Mouse (Mus musculus) MEL (cell line): Measurements from ENCODE around the gene Ehmt2. TPM values are rescaled to one million over a fixed set of nuclear protein-coding genes. Genes with fewer than 3 reads are reported as not detected.
A peak's percentile ranks its signal among the peaks of the same experiment; 100 is the strongest.

Experiments used
- DNase-seq: peaks from one replicate; pipeline ENCODE4 v3.0.0; 2011; ENCODE audit warnings: low read depth, low spot score
- H3K27ac ChIP-seq: 2 replicates; pipeline ENCODE4 v1.5.1; 2012; ENCODE audit warnings: low read depth, mild to moderate bottlenecking, control low read depth, low read length, moderate library complexity; ENCODE audit not compliant: control insufficient read depth
- H3K27me3 ChIP-seq, 2 experiments: fragments of 150-350 bp in 1 of 2; sonication (generic) in 1 of 2; 2 replicates each; pipeline ENCODE4 v1.6.1; 2012; ENCODE audit warnings: low read length in 2 of 2, mild to moderate bottlenecking in 2 of 2, improper control_type of control experiment in 1 of 2, moderate library complexity in 1 of 2; ENCODE audit not compliant: insufficient read depth in 2 of 2, control insufficient read depth in 1 of 2
- H3K36me3 ChIP-seq, 2 experiments: 2 replicates each; pipeline ENCODE4 v1.6.1; 2012 to 2014; ENCODE audit warnings: low read length in 2 of 2, improper control_type of control experiment in 1 of 2, inconsistent platforms in 1 of 2, mild to moderate bottlenecking in 1 of 2; ENCODE audit not compliant: insufficient read depth in 2 of 2, control insufficient read depth in 1 of 2
- H3K4me1 ChIP-seq, 2 experiments: fragments of 150-350 bp in 1 of 2; sonication (generic) in 1 of 2; 2 replicates each; pipeline ENCODE4 v1.6.1; 2012; ENCODE audit warnings: low read length in 2 of 2, improper control_type of control experiment in 1 of 2, mild to moderate bottlenecking in 1 of 2; ENCODE audit not compliant: insufficient read depth in 2 of 2, control insufficient read depth in 1 of 2
- H3K4me3 ChIP-seq, 2 experiments: fragments of 150-350 bp in 1 of 2; sonication (generic) in 1 of 2; 2 replicates each; pipeline ENCODE4 v1.5.1; 2012; ENCODE audit warnings: low read depth in 2 of 2, low read length in 2 of 2, mild to moderate bottlenecking in 2 of 2, moderate library complexity in 2 of 2, control low read depth in 1 of 2, improper control_type of control experiment in 1 of 2; ENCODE audit not compliant: control insufficient read depth in 1 of 2, insufficient read depth in 1 of 2
- H3K79me2 ChIP-seq: 2 replicates; pipeline ENCODE4 v1.6.1; 2012; ENCODE audit warnings: mild to moderate bottlenecking, low read length, moderate library complexity; ENCODE audit not compliant: control insufficient read depth, poor library complexity, insufficient read depth
- H3K9ac ChIP-seq: 2 replicates; pipeline ENCODE4 v1.6.1; 2012; ENCODE audit warnings: low read depth, mild to moderate bottlenecking, control low read depth, low read length, moderate library complexity; ENCODE audit not compliant: control insufficient read depth, poor library complexity, severe bottlenecking
- H3K9me3 ChIP-seq: fragments of 150-350 bp; sonication (generic); replicated peaks from 2 replicates; pipeline ENCODE4 v1.6.1; 2012; ENCODE audit warnings: mild to moderate bottlenecking, low read length, improper control_type of control experiment, moderate library complexity; ENCODE audit not compliant: insufficient read depth
- CTCF ChIP-seq, 3 experiments: IDR thresholded peaks in 2 of 3; conservative IDR thresholded peaks in 1 of 3; 2 replicates each; pipeline ENCODE4 v1.5.1; 2011 to 2012; ENCODE audit warnings: low read length in 3 of 3, low read depth in 2 of 3, mild to moderate bottlenecking in 2 of 3, improper control_type of control experiment in 1 of 3, inconsistent platforms in 1 of 3, mixed read lengths in 1 of 3, moderate library complexity in 1 of 3; ENCODE audit not compliant: control insufficient read depth in 1 of 3, insufficient read depth in 1 of 3, poor library complexity in 1 of 3, severe bottlenecking in 1 of 3
- EP300 ChIP-seq, 2 experiments: IDR thresholded peaks; 2 replicates each; pipeline ENCODE4 v1.6.1; 2011; ENCODE audit warnings: improper control_type of control experiment in 2 of 2, low read length in 2 of 2, low read depth in 1 of 2, mild to moderate bottlenecking in 1 of 2
- ETS1 ChIP-seq: IDR thresholded peaks from 2 replicates; pipeline ENCODE4 v1.6.1; 2012; ENCODE audit warnings: low read depth, mild to moderate bottlenecking, inconsistent platforms, low read length, improper control_type of control experiment, moderate library complexity
- GABPA ChIP-seq: IDR thresholded peaks from 2 replicates; pipeline ENCODE4 v1.6.1; 2012; ENCODE audit warnings: low read depth, mild to moderate bottlenecking, inconsistent platforms, low read length, improper control_type of control experiment, moderate library complexity
- GATA1 ChIP-seq: IDR thresholded peaks from 2 replicates; pipeline ENCODE4 v1.6.1; 2011; ENCODE audit warnings: low read depth, low read length, improper control_type of control experiment
- HCFC1 ChIP-seq: IDR thresholded peaks from 2 replicates; pipeline ENCODE4 v1.6.1; 2012; ENCODE audit warnings: low read depth, mild to moderate bottlenecking, inconsistent platforms, low read length, improper control_type of control experiment, moderate library complexity
- MAZ ChIP-seq: IDR thresholded peaks from 2 replicates; pipeline ENCODE4 v1.6.1; 2012; ENCODE audit warnings: low read depth, mild to moderate bottlenecking, inconsistent platforms, low read length, improper control_type of control experiment
- MEF2A ChIP-seq: IDR thresholded peaks from 2 replicates; pipeline ENCODE4 v1.6.1; 2014; ENCODE audit warnings: low read depth, mild to moderate bottlenecking, inconsistent platforms, low read length, improper control_type of control experiment; ENCODE audit not compliant: poor library complexity, insufficient replicate concordance, severe bottlenecking; ENCODE audit errors: extremely low read depth
- POLR2AphosphoS5 ChIP-seq: IDR thresholded peaks from 2 replicates; pipeline ENCODE4 v1.6.1; 2012; ENCODE audit warnings: low read depth, borderline replicate concordance, mild to moderate bottlenecking, inconsistent platforms, low read length, moderate library complexity, mixed read lengths
- RAD21 ChIP-seq: IDR thresholded peaks from 2 replicates; pipeline ENCODE4 v1.6.1; 2011; ENCODE audit warnings: mild to moderate bottlenecking, low read depth, low read length, improper control_type of control experiment
- RCOR1 ChIP-seq: IDR thresholded peaks from 2 replicates; pipeline ENCODE4 v1.6.1; 2012; ENCODE audit warnings: low read depth, mild to moderate bottlenecking, inconsistent platforms, low read length, improper control_type of control experiment
- SMC3 ChIP-seq: IDR thresholded peaks from 2 replicates; pipeline ENCODE4 v1.6.1; 2011; ENCODE audit warnings: low read depth, low read length, improper control_type of control experiment
- TAL1 ChIP-seq: IDR thresholded peaks from 2 replicates; pipeline ENCODE4 v1.6.1; 2012; ENCODE audit warnings: mild to moderate bottlenecking, inconsistent platforms, low read length, moderate library complexity, mixed read lengths
- USF1 ChIP-seq: IDR thresholded peaks from 2 replicates; pipeline ENCODE4 v1.6.1; 2014; ENCODE audit warnings: low read depth, mild to moderate bottlenecking, inconsistent platforms, low read length, improper control_type of control experiment, moderate library complexity
- USF2 ChIP-seq, 2 experiments: IDR thresholded peaks; 2 replicates each; pipeline ENCODE4 v1.6.1; 2011 to 2012; ENCODE audit warnings: improper control_type of control experiment in 2 of 2, low read length in 2 of 2, borderline replicate concordance in 1 of 2, inconsistent platforms in 1 of 2, low read depth in 1 of 2, mild to moderate bottlenecking in 1 of 2; ENCODE audit not compliant: insufficient read depth in 1 of 2
- ZC3H11A ChIP-seq: IDR thresholded peaks from 2 replicates; pipeline ENCODE4 v1.6.1; 2012; ENCODE audit warnings: low read depth, mild to moderate bottlenecking, inconsistent platforms, low read length, improper control_type of control experiment
- ZMIZ1 ChIP-seq: IDR thresholded peaks from 2 replicates; pipeline ENCODE4 v1.6.1; 2012; ENCODE audit warnings: low read depth, mild to moderate bottlenecking, inconsistent platforms, low read length, improper control_type of control experiment, moderate library complexity
- ZNF384 ChIP-seq: IDR thresholded peaks from 2 replicates; pipeline ENCODE4 v1.6.1; 2012; ENCODE audit warnings: low read depth, mild to moderate bottlenecking, inconsistent platforms, low read length, improper control_type of control experiment
- polyA plus RNA-seq, 2 experiments: library from polyadenylated mRNA; stranded (reverse) in 1 of 2; unstranded in 1 of 2; fragments of >175 nt in 1 of 2; fragments of >200 nt in 1 of 2; gene quantifications; 2 replicates each; pipeline versions ENCODE4 v1.2.1 to v1.2.4; 2012; ENCODE audit warnings: low replicate concordance in 2 of 2, low read depth in 1 of 2; ENCODE audit not compliant: insufficient read length in 2 of 2, insufficient read depth in 1 of 2, missing spikeins in 1 of 2
- total RNA-seq: library from RNA; depleted of rRNA; stranded (reverse); fragments of 300-350 nt; gene quantifications from 2 replicates; pipeline ENCODE4 v1.2.3, GENCODE M21; 2012

Ehmt2 gene
- total and polyA plus RNA-seq, 3 experiments = 66.6 to 113 TPM; not detected in 1

DNA sequence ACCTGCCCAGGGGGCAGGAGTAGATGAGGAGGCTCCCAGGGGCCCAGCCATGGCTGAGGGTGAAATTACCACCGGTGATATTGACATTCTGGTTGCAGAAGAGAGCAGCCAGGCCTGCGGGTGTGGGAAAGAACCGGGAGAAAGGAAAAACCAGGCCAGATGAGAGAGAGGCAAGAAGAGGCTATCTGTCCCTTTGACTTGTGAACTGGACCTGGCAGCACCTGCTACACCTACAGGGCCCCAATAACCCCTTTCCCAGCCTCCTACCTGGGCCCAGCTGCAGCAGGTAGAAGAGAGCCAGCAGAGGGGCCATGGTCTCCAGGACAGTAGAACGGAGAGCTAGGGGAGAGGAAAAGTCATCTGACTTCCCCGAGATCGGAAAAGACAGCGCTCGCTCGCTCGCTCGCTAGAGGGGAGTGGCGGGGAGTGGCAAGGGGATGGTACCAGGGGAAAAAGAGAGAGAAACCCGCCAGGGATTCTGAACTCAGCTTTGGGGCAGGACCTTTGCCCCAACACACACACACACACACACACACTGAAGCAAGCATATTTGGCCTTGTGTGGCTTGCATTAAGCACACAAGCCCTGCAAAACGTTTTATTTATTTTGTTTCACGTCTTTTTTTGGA is 16.5 kb upstream of the Ehmt2 start, which contains the start of gene Gm20547:
TSS of gene Gm20547 (minus strand) at position 360 of the 628 bp plus-strand sequence.
- DNase-seq = no peak
- H3K4me1 ChIP-seq = no peaks in the 10 kb centered on the region
- H3K9ac ChIP-seq = no peak within 1 kb of the TSS
- no peaks in the 10 kb centered on the region for H3K9me3 ChIP-seq
- no peaks in the 10 kb centered on the region for H3K79me2 ChIP-seq
- H3K27me3 ChIP-seq = no peaks in the 10 kb centered on the region
- H3K4me3 ChIP-seq = no peak within 1 kb of the TSS
- H3K36me3 ChIP-seq = no peaks in the 10 kb centered on the region
- no peak within 1 kb of the TSS for H3K27ac ChIP-seq
- TF ChIP-seq SMC3 = no peak
- TF ChIP-seq ZMIZ1 = no peak
- no peak for TF ChIP-seq GABPA
- TF ChIP-seq ZC3H11A = no peak
- TF ChIP-seq USF1 = no peak
- TF ChIP-seq RAD21 = no peak
- no peak for TF ChIP-seq POLR2AphosphoS5
- TF ChIP-seq ETS1 = no peak
- no peak for TF ChIP-seq EP300 (IDR thresholded peaks at IDR 0.05; ENCODE audit: low read depth in 1 of 2, low read length in 2 of 2)
- no peak for TF ChIP-seq MEF2A
- TF ChIP-seq MAZ = no peak
- TF ChIP-seq GATA1 = no peak
- TF ChIP-seq RCOR1 = no peak
- TF ChIP-seq HCFC1 = no peak

DNA sequence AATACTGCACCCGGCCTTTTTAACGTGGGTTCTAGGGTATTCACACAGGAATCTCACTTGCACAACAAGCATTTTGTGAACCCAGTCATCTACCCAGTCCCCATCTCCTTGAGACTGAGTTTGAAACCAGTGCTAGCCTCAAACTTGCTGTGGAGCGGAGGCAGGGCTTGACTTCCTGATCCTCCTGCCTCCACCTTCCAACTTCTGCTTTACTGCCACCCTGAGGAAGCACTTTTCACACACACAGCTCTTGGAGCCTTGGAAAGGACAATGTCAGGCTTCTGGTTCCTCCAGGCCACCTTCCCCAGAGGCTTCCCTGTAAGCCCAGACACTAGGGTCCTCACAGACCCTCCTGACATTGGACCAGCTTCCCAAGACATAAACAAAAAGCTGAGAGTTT is 14.9 kb upstream of the Ehmt2 start:
- no peaks in the 10 kb centered on the region for H3K36me3 ChIP-seq
- H3K79me2 ChIP-seq = no peaks in the 10 kb centered on the region
- H3K4me3 ChIP-seq = no peak overlapping the region
- peak; percentile 40 for DNase-seq
- H3K4me1 ChIP-seq = no peaks in the 10 kb centered on the region
- H3K9ac ChIP-seq = no peak overlapping the region
- no peak for TF ChIP-seq ZNF384
- TF ChIP-seq CTCF (IDR thresholded peaks at IDR 0.05 in 2 of 3, conservative IDR thresholded peaks at IDR 0.05 in 1 of 3; ENCODE audit: control insufficient read depth in 1 of 3, insufficient read depth in 1 of 3, low read depth in 2 of 3, low read length in 3 of 3, poor library complexity in 1 of 3, severe bottlenecking in 1 of 3) = peak in 1 of 3 experiments; percentile 19; a peak in 2 of 6 replicates
- TF ChIP-seq ZC3H11A = no peak
- TF ChIP-seq TAL1 = no peak
- no peak for TF ChIP-seq USF2 (IDR thresholded peaks at IDR 0.05; ENCODE audit: borderline replicate concordance in 1 of 2, insufficient read depth in 1 of 2, low read depth in 1 of 2, low read length in 2 of 2)
- H3K27ac ChIP-seq = no peak overlapping the region
- no peaks in the 10 kb centered on the region for H3K27me3 ChIP-seq
- H3K9me3 ChIP-seq = no peaks in the 10 kb centered on the region
